Mouse (Mus musculus) liver, postnatal 0 days (tissue): Measurements from ENCODE around the gene Ovol2. TPM values are rescaled to one million over a fixed set of nuclear protein-coding genes. Genes with fewer than 3 reads are reported as not detected.

Experiments used
- ATAC-seq: fragments of 200-750 bp; cut with Nextera tagmentation; 2 replicates; pipeline ENCODE4 v1.8.0; 2017; ENCODE audit warnings: mild to moderate bottlenecking, moderate library complexity
- DNase-seq: peaks from one replicate; pipeline ENCODE4 v3.0.0-alpha.2; 2016
- H3K27ac ChIP-seq: fragments of 300-500 bp; sonication (generic); 2 replicates; pipeline ENCODE4 v1.5.1; 2014; ENCODE audit warnings: antibody characterized with exemption, moderate library complexity, mild to moderate bottlenecking, low read depth
- H3K27me3 ChIP-seq: fragments of 300-500 bp; sonication (generic); 2 replicates; pipeline ENCODE4 v1.6.1; 2014; ENCODE audit warnings: low read length, control low read depth, mixed read lengths; ENCODE audit not compliant: insufficient read depth
- H3K36me3 ChIP-seq: fragments of 300-500 bp; sonication (generic); replicated peaks from 2 replicates; pipeline ENCODE4 v1.6.1; 2014; ENCODE audit warnings: mild to moderate bottlenecking, control low read depth, low read length, moderate library complexity, mixed read lengths; ENCODE audit not compliant: insufficient read depth
- H3K4me1 ChIP-seq: fragments of 300-500 bp; sonication (generic); 2 replicates; pipeline ENCODE4 v1.6.1; 2014; ENCODE audit warnings: antibody characterized with exemption, mild to moderate bottlenecking, control low read depth; ENCODE audit not compliant: insufficient read depth
- H3K4me2 ChIP-seq: fragments of 300-500 bp; sonication (generic); 2 replicates; pipeline ENCODE4 v1.6.1; 2014; ENCODE audit warnings: low read depth, mild to moderate bottlenecking, low read length, moderate library complexity, mixed read lengths
- H3K4me3 ChIP-seq: fragments of 300-500 bp; sonication (generic); 2 replicates; pipeline ENCODE4 v1.5.1; 2014; ENCODE audit warnings: low read depth, low read length
- H3K9ac ChIP-seq: fragments of 300-500 bp; sonication (generic); replicated peaks from 2 replicates; pipeline ENCODE4 v1.6.1; 2014; ENCODE audit warnings: mild to moderate bottlenecking, moderate library complexity
- H3K9me3 ChIP-seq: fragments of 300-500 bp; sonication (generic); 2 replicates; pipeline ENCODE4 v1.6.1; 2016; ENCODE audit warnings: mild to moderate bottlenecking, control low read depth, low read length, mixed read lengths
- CTCF ChIP-seq: sonication (generic); IDR thresholded peaks from 2 replicates; pipeline ENCODE4 v1.5.1; 2016; ENCODE audit warnings: antibody characterized with exemption, low read depth
- EP300 ChIP-seq: IDR thresholded peaks from 2 replicates; pipeline ENCODE4 v1.6.1; 2016; ENCODE audit warnings: antibody characterized with exemption, low read depth, mild to moderate bottlenecking
- whole genome bisulfite sequencing: fragments of 180-500 bp; shearing (Covaris S2); extraction: QIAGEN DNeasy Blood & Tissue Kit; methylation state at CpG from one replicate; pipeline ENCODE4 v1.1.7; 2014; ENCODE audit not compliant: insufficient replicate concordance; 5-methylcytosine and 5-hydroxymethylcytosine counted together
- polyA plus RNA-seq: library from polyadenylated mRNA; unstranded; fragments of >200 nt; fragmentation: Nextera tagmentation; extraction: Ambion mirVana; gene quantifications from 2 replicates; pipeline ENCODE4 v1.2.1, GENCODE M21; 2015

Gene Ovol2
- polyA plus RNA-seq, 1 experiment from 2014 or later, result 0.25 TPM

- 29% methylated on average over 4 of the region's 4 CpGs for WGBS
- peak overlapping the region; percentile 36; the same call in 1 of the 2 replicates for H3K27ac ChIP-seq
- no peak overlapping the region; the same call in 1 of the 2 replicates for H3K9ac ChIP-seq
- peaks cover 59% of the 10 kb centered on the region for H3K4me1 ChIP-seq
- no peaks in the 10 kb centered on the region for H3K9me3 ChIP-seq
- no peak for DNase-seq
- no peaks in the 10 kb centered on the region for H3K27me3 ChIP-seq
- H3K4me2 ChIP-seq, result peak overlapping the region; percentile 50
- H3K36me3 ChIP-seq, result peaks cover 23% of the 10 kb centered on the region
- H3K4me3 ChIP-seq, result peak overlapping the region; percentile 10; the same call in 1 of the 2 replicates
- TF ChIP-seq CTCF, result no peak
- TF ChIP-seq EP300, result no peak
- ATAC-seq, result no peak
Measured at GRCm38 (mm10) chr2:144265916-144266683, 65.8 kb downstream of the Ovol2 start.

GRCm38 (mm10) chr2:144265120-144265488 lies 66.8 kb downstream of the Ovol2 start:
- Histone ChIP-seq H3K9ac (0 out of 2 replicates have a peak overlapping the region, but pooled peaks have one; percentile 34), H3K9me3 (no peaks in the 10 kb centered on the region), H3K27me3 (no peaks in the 10 kb centered on the region), H3K4me3 (no peak overlapping the region), H3K36me3 (peaks cover 30% of the 10 kb centered on the region), H3K4me1 (peaks cover 57% of the 10 kb centered on the region), H3K27ac (peak overlapping the region; percentile 46), H3K4me2 (peak overlapping the region; percentile 18; the same call in 1 of the 2 replicates)
- TF ChIP-seq CTCF (no peak), EP300 (no peak)
- DNase-seq (no peak), ATAC-seq (no peak)
- WGBS, result 77% methylated on average over 3 of the region's 3 CpGs

- DNase-seq (no peak), ATAC-seq (0 out of 2 replicates have a peak, but pooled peaks have one; percentile 14)
- Histone ChIP-seq H3K4me1 (peaks cover 57% of the 10 kb centered on the region), H3K36me3 (peaks cover 34% of the 10 kb centered on the region), H3K9ac (0 out of 2 replicates have a peak overlapping the region, but pooled peaks have one; percentile 34), H3K27me3 (no peaks in the 10 kb centered on the region), H3K9me3 (no peaks in the 10 kb centered on the region), H3K4me3 (no peak overlapping the region), H3K27ac (peak overlapping the region; percentile 46), H3K4me2 (0 out of 2 replicates have a peak overlapping the region, but pooled peaks have one; percentile 18)
- WGBS, result 50% methylated on average over 5 of the region's 5 CpGs
- TF ChIP-seq EP300 (no peak), CTCF (no peak)
Measured at GRCm38 (mm10) chr2:144264398-144265119, 67.4 kb downstream of the Ovol2 start.

DNA sequence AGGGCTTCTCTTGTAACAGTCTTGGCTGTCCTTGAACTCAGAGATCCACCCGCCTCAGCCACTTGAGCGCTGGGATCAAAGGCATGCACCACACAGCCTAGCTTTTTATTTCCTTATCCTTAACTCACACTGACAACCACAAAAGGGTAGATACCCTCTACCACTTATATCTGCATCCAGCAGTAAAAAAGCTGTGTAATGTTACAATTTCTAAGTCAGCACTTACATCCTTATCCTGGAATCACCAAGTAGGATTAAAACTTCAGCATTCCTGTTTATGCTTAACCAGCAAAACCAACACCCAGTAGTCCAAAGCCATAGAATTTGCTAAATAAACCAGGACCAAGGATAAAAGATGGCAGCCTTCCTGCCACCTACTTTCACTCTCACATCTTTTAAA lies 69.1 kb downstream of the Ovol2 start:
- WGBS, result 65% methylated on average over 2 of the region's 2 CpGs
- no peak for DNase-seq
- H3K36me3 ChIP-seq, result peaks cover 47% of the 10 kb centered on the region
- no peak for ATAC-seq
- no peak overlapping the region for H3K27ac ChIP-seq
- no peak overlapping the region for H3K4me2 ChIP-seq
- H3K9me3 ChIP-seq, result no peaks in the 10 kb centered on the region
- no peak overlapping the region for H3K4me3 ChIP-seq
- H3K4me1 ChIP-seq, result peaks cover 49% of the 10 kb centered on the region
- TF ChIP-seq EP300 (no peak), CTCF (peak; percentile 0; the same call in 1 of the 2 replicates)
- no peaks in the 10 kb centered on the region for H3K27me3 ChIP-seq
- no peak overlapping the region for H3K9ac ChIP-seq

Other genes starting within 250 kb of the Ovol2 start
- gene Mgme1, start 61.5 kb downstream of the Ovol2 start, polyA plus RNA-seq, result 4.4 and 5.4 TPM in 2 replicates
- gene Snx5, start 61.2 kb downstream of the Ovol2 start, polyA plus RNA-seq, result 47.9 and 49.2 TPM in 2 replicates
- 10.2 and 12.3 TPM in 2 replicates for gene Kat14, start 36.8 kb upstream of the Ovol2 start, polyA plus RNA-seq
- 1.6 and 2.2 TPM in 2 replicates for gene Pet117, start 36.9 kb upstream of the Ovol2 start, polyA plus RNA-seq
- gene Dzank1, start 195.3 kb upstream of the Ovol2 start, polyA plus RNA-seq, result 0.02 and 0.04 TPM in 2 replicates
- 3.7 and 5.9 TPM in 2 replicates for gene Polr3f, start 195.6 kb upstream of the Ovol2 start, polyA plus RNA-seq
- 10.0 and 11.3 TPM in 2 replicates for gene Rbbp9, start 218.7 kb upstream of the Ovol2 start, polyA plus RNA-seq
- 29.4 and 30.9 TPM in 2 replicates for gene Sec23b, start 224.1 kb upstream of the Ovol2 start, polyA plus RNA-seq